Mouse (Mus musculus) ES-Bruce4 (cell line): ENCODE measurements around the gene Metap1d. TPM values are rescaled to one million over a fixed set of nuclear protein-coding genes. Genes with fewer than 3 reads are reported as not detected.

ENCODE experiments used
- H3K27ac ChIP-seq: 2 replicates; pipeline ENCODE4 v1.5.1; 2012; ENCODE audit warnings: low read length, inconsistent platforms; ENCODE audit not compliant: insufficient read depth
- H3K27me3 ChIP-seq: 2 replicates; pipeline ENCODE4 v1.6.1; 2012; ENCODE audit warnings: mild to moderate bottlenecking, low read length, inconsistent platforms; ENCODE audit not compliant: control insufficient read depth, poor library complexity, insufficient read depth, severe bottlenecking
- H3K36me3 ChIP-seq: 2 replicates; pipeline ENCODE4 v1.6.1; 2012; ENCODE audit warnings: inconsistent platforms, mild to moderate bottlenecking, low read length, moderate library complexity; ENCODE audit not compliant: control insufficient read depth, poor library complexity, insufficient read depth, severe bottlenecking
- H3K4me1 ChIP-seq: one replicate; pipeline ENCODE4 v1.8.1; 2011; ENCODE audit warnings: low read length; ENCODE audit not compliant: control insufficient read depth, insufficient read depth
- H3K4me3 ChIP-seq: 2 replicates; pipeline ENCODE4 v1.5.1; 2011; ENCODE audit warnings: low read depth, mild to moderate bottlenecking, low read length
- H3K9ac ChIP-seq: 2 replicates; pipeline ENCODE4 v1.6.1; 2012; ENCODE audit warnings: low read depth, mild to moderate bottlenecking, inconsistent platforms; ENCODE audit not compliant: poor library complexity, severe bottlenecking
- H3K9me3 ChIP-seq: replicated peaks from 2 replicates; pipeline ENCODE4 v1.6.1; 2012; ENCODE audit warnings: mild to moderate bottlenecking, low read length, inconsistent platforms; ENCODE audit not compliant: control insufficient read depth, poor library complexity, insufficient read depth, severe bottlenecking
- CTCF ChIP-seq: IDR thresholded peaks from one replicate; pipeline ENCODE4 v1.8.1; 2011; ENCODE audit warnings: low read depth, low read length
- EP300 ChIP-seq: IDR thresholded peaks from 2 replicates; pipeline ENCODE4 v1.6.1; 2011; ENCODE audit warnings: low read depth, low read length; ENCODE audit not compliant: insufficient read depth
- POLR2A ChIP-seq: IDR thresholded peaks from one replicate; pipeline ENCODE4 v1.8.1; 2011; ENCODE audit warnings: low read length; ENCODE audit not compliant: insufficient read depth
- polyA plus RNA-seq: library from polyadenylated mRNA; stranded (reverse); fragments of >200 nt; gene quantifications from 2 replicates; pipeline ENCODE4 v1.2.4, GENCODE M21; 2011; ENCODE audit warnings: low read depth; ENCODE audit not compliant: missing spikeins, insufficient read depth, insufficient read length

Metap1d gene
- polyA plus RNA-seq, 1 experiment = 13.0 TPM

- Histone ChIP-seq H3K27me3 (no peaks in the 10 kb centered on the region), H3K4me3 (no peak overlapping the region), H3K36me3 (no peaks in the 10 kb centered on the region), H3K4me1 (no peaks in the 10 kb centered on the region), H3K9me3 (no peaks in the 10 kb centered on the region), H3K9ac (no peak overlapping the region), H3K27ac (no peak overlapping the region)
- TF ChIP-seq POLR2A (no peak), EP300 (no peak), CTCF (no peak)
Measured at GRCm38 (mm10) chr2:71511209-71511608, 58.1 kb downstream of the Metap1d start.

GRCm38 (mm10) chr2:71512326-71512725, 59.2 kb downstream of the Metap1d start:
- TF ChIP-seq CTCF = no peak
- no peak for TF ChIP-seq POLR2A
- no peak for TF ChIP-seq EP300
- Histone ChIP-seq H3K27ac (no peak overlapping the region), H3K9me3 (no peaks in the 10 kb centered on the region), H3K27me3 (no peaks in the 10 kb centered on the region), H3K36me3 (no peaks in the 10 kb centered on the region), H3K4me3 (no peak overlapping the region), H3K9ac (no peak overlapping the region), H3K4me1 (no peaks in the 10 kb centered on the region)

GRCm38 (mm10) chr2:71516995-71517394, 63.9 kb downstream of the Metap1d start:
- Histone ChIP-seq H3K27ac (no peak overlapping the region), H3K27me3 (no peaks in the 10 kb centered on the region), H3K36me3 (no peaks in the 10 kb centered on the region), H3K4me3 (no peak overlapping the region), H3K4me1 (no peaks in the 10 kb centered on the region), H3K9me3 (no peaks in the 10 kb centered on the region), H3K9ac (no peak overlapping the region)
- TF ChIP-seq CTCF (no peak), POLR2A (no peak), EP300 (no peak)

- H3K9me3 ChIP-seq = no peaks in the 10 kb centered on the region
- H3K4me3 ChIP-seq = no peak overlapping the region
- no peaks in the 10 kb centered on the region for H3K4me1 ChIP-seq
- H3K27me3 ChIP-seq = no peaks in the 10 kb centered on the region
- no peak overlapping the region for H3K27ac ChIP-seq
- no peak overlapping the region for H3K9ac ChIP-seq
- TF ChIP-seq EP300 = no peak
- TF ChIP-seq POLR2A = no peak
- TF ChIP-seq CTCF = no peak
- H3K36me3 ChIP-seq = no peaks in the 10 kb centered on the region
Measured at GRCm38 (mm10) chr2:71517466-71518099, 64.5 kb downstream of the Metap1d start.

- H3K9me3 ChIP-seq = no peaks in the 10 kb centered on the region
- TF ChIP-seq POLR2A (no peak), EP300 (no peak), CTCF (no peak)
- no peak overlapping the region for H3K27ac ChIP-seq
- H3K4me1 ChIP-seq = no peaks in the 10 kb centered on the region
- no peak overlapping the region for H3K4me3 ChIP-seq
- peaks cover 2% of the 10 kb centered on the region for H3K27me3 ChIP-seq
- no peak overlapping the region for H3K9ac ChIP-seq
- no peaks in the 10 kb centered on the region for H3K36me3 ChIP-seq
Measured at GRCm38 (mm10) chr2:71522871-71523270, 69.8 kb downstream of the Metap1d start.

GRCm38 (mm10) chr2:71523431-71523830, 70.4 kb downstream of the Metap1d start:
- Histone ChIP-seq H3K4me1 (no peaks in the 10 kb centered on the region), H3K27ac (no peak overlapping the region), H3K4me3 (no peak overlapping the region), H3K36me3 (no peaks in the 10 kb centered on the region), H3K27me3 (peaks cover 7% of the 10 kb centered on the region), H3K9ac (no peak overlapping the region), H3K9me3 (no peaks in the 10 kb centered on the region)
- TF ChIP-seq EP300 = no peak
- no peak for TF ChIP-seq CTCF
- no peak for TF ChIP-seq POLR2A
